Mouse (Mus musculus) CH12.LX (cell line): ENCODE data around the gene Ccn6. TPM values are rescaled to one million over a fixed set of nuclear protein-coding genes. Genes with fewer than 3 reads are reported as not detected.
A peak's percentile ranks its signal among the peaks of the same experiment; 100 is the strongest.

ENCODE experiments used
- DNase-seq: peaks from one replicate; pipeline ENCODE4 v3.0.0-alpha.2; 2013; ENCODE audit errors: extremely low read depth
- H3K27ac ChIP-seq: 2 replicates; pipeline ENCODE4 v1.5.1; 2012; ENCODE audit warnings: low read depth, mild to moderate bottlenecking, control low read depth, moderate library complexity; ENCODE audit not compliant: insufficient read depth
- H3K27me3 ChIP-seq: replicated peaks from 2 replicates; pipeline ENCODE3; 2012; ENCODE audit warnings: inconsistent platforms
- H3K36me3 ChIP-seq, 2 experiments: replicated peaks in 1 of 2; 2 replicates each; pipeline versions ENCODE3 to v1.6.1; 2012; ENCODE audit warnings: inconsistent platforms in 1 of 2, low read length in 1 of 2, mild to moderate bottlenecking in 1 of 2, mixed read lengths in 1 of 2, moderate library complexity in 1 of 2; ENCODE audit not compliant: control insufficient read depth in 1 of 2, insufficient read depth in 1 of 2
- H3K4me1 ChIP-seq, 2 experiments: 2 replicates each; pipeline ENCODE4 v1.6.1; 2012; ENCODE audit warnings: inconsistent platforms in 1 of 2, moderate library complexity in 1 of 2; ENCODE audit not compliant: insufficient read depth in 2 of 2, control insufficient read depth in 1 of 2
- H3K4me2 ChIP-seq: 2 replicates; pipeline ENCODE4 v1.6.1; 2012; ENCODE audit warnings: low read depth, mild to moderate bottlenecking, control low read depth; ENCODE audit not compliant: poor library complexity, insufficient read depth, severe bottlenecking
- H3K4me3 ChIP-seq, 3 experiments: fragments of 150-350 bp in 1 of 3; sonication (generic) in 1 of 3; replicated peaks in 1 of 3; 2 replicates each; pipeline versions ENCODE3 to v1.5.1; 2011 to 2012; ENCODE audit warnings: low read depth in 2 of 3, low read length in 2 of 3, mild to moderate bottlenecking in 2 of 3, moderate library complexity in 2 of 3, control low read depth in 1 of 3, improper control_type of control experiment in 1 of 3, inconsistent platforms in 1 of 3, mixed read lengths in 1 of 3; ENCODE audit not compliant: poor library complexity in 1 of 3
- H3K79me2 ChIP-seq: replicated peaks from 2 replicates; pipeline ENCODE4 v1.6.1; 2012; ENCODE audit warnings: mild to moderate bottlenecking, moderate library complexity; ENCODE audit not compliant: control insufficient read depth, poor library complexity, insufficient read depth, severe bottlenecking; ENCODE audit errors: extremely low read depth
- H3K9ac ChIP-seq: 2 replicates; pipeline ENCODE4 v1.6.1; 2012; ENCODE audit warnings: low read depth, mild to moderate bottlenecking, control low read depth, moderate library complexity; ENCODE audit not compliant: insufficient read depth
- H3K9me3 ChIP-seq: replicated peaks from 2 replicates; pipeline ENCODE3; 2012; ENCODE audit warnings: low read length, inconsistent platforms, mixed read lengths
- BHLHE40 ChIP-seq: IDR thresholded peaks from 2 replicates; pipeline ENCODE4 v1.6.1; 2011; ENCODE audit warnings: mild to moderate bottlenecking, low read depth, low read length, improper control_type of control experiment
- CHD1 ChIP-seq: IDR thresholded peaks from 2 replicates; pipeline ENCODE4 v1.6.1; 2012; ENCODE audit warnings: low read depth, low read length, improper control_type of control experiment, inconsistent platforms
- CHD2 ChIP-seq: IDR thresholded peaks from 2 replicates; pipeline ENCODE4 v1.6.1; 2011; ENCODE audit warnings: low read length, improper control_type of control experiment
- CTCF ChIP-seq, 2 experiments: IDR thresholded peaks in 1 of 2; conservative IDR thresholded peaks in 1 of 2; 2 replicates each; pipeline ENCODE4 v1.5.1; 2011 to 2012; ENCODE audit warnings: low read depth in 2 of 2, low read length in 2 of 2, improper control_type of control experiment in 1 of 2, inconsistent platforms in 1 of 2, mild to moderate bottlenecking in 1 of 2, moderate library complexity in 1 of 2
- E2F4 ChIP-seq: IDR thresholded peaks from 2 replicates; pipeline ENCODE4 v1.6.1; 2011; ENCODE audit warnings: low read depth, low read length, improper control_type of control experiment; ENCODE audit not compliant: insufficient replicate concordance
- ELF1 ChIP-seq: IDR thresholded peaks from 2 replicates; pipeline ENCODE4 v1.6.1; 2014; ENCODE audit warnings: low read depth, mild to moderate bottlenecking, inconsistent platforms, low read length, improper control_type of control experiment
- EP300 ChIP-seq: IDR thresholded peaks from 2 replicates; pipeline ENCODE4 v1.6.1; 2011; ENCODE audit warnings: low read length, improper control_type of control experiment
- ETS1 ChIP-seq: conservative IDR thresholded peaks from 2 replicates; pipeline ENCODE4 v1.6.1; 2012; ENCODE audit warnings: low read depth, mild to moderate bottlenecking, inconsistent platforms, low read length, improper control_type of control experiment, moderate library complexity
- GABPA ChIP-seq: IDR thresholded peaks from 2 replicates; pipeline ENCODE4 v1.6.1; 2012; ENCODE audit warnings: low read depth, low read length, improper control_type of control experiment, inconsistent platforms; ENCODE audit not compliant: insufficient replicate concordance
- HCFC1 ChIP-seq: IDR thresholded peaks from 2 replicates; pipeline ENCODE4 v1.6.1; 2012; ENCODE audit warnings: low read depth, mild to moderate bottlenecking, inconsistent platforms, low read length, improper control_type of control experiment
- IRF4 ChIP-seq: IDR thresholded peaks from 2 replicates; pipeline ENCODE4 v1.6.1; 2014; ENCODE audit warnings: low read depth, mild to moderate bottlenecking, inconsistent platforms, low read length, improper control_type of control experiment
- JUN ChIP-seq: IDR thresholded peaks from 2 replicates; pipeline ENCODE4 v1.6.1; 2011; ENCODE audit warnings: low read depth, mild to moderate bottlenecking, low read length, improper control_type of control experiment, moderate library complexity; ENCODE audit not compliant: insufficient read depth
- JUND ChIP-seq: conservative IDR thresholded peaks from 2 replicates; pipeline ENCODE4 v1.6.1; 2011; ENCODE audit warnings: low read depth, low read length, improper control_type of control experiment
- MAFK ChIP-seq: IDR thresholded peaks from 2 replicates; pipeline ENCODE4 v1.6.1; 2011; ENCODE audit warnings: low read length, improper control_type of control experiment; ENCODE audit not compliant: insufficient replicate concordance
- MAX ChIP-seq: IDR thresholded peaks from 2 replicates; pipeline ENCODE4 v1.6.1; 2011; ENCODE audit warnings: low read length, improper control_type of control experiment
- MEF2A ChIP-seq: IDR thresholded peaks from 2 replicates; pipeline ENCODE4 v1.6.1; 2014; ENCODE audit warnings: low read depth, mild to moderate bottlenecking, inconsistent platforms, low read length, improper control_type of control experiment, borderline replicate concordance
- MXI1 ChIP-seq: IDR thresholded peaks from 2 replicates; pipeline ENCODE4 v1.6.1; 2011; ENCODE audit warnings: mild to moderate bottlenecking, low read depth, low read length, improper control_type of control experiment
- MYC ChIP-seq: IDR thresholded peaks from 2 replicates; pipeline ENCODE4 v1.6.1; 2011; ENCODE audit warnings: low read depth, mild to moderate bottlenecking, improper control_type of control experiment, low read length
- NELFE ChIP-seq: IDR thresholded peaks from 2 replicates; pipeline ENCODE4 v1.6.1; 2011; ENCODE audit warnings: low read depth, low read length, improper control_type of control experiment
- NRF1 ChIP-seq: IDR thresholded peaks from 2 replicates; pipeline ENCODE4 v1.6.1; 2014; ENCODE audit warnings: low read depth, mild to moderate bottlenecking, inconsistent platforms, low read length, improper control_type of control experiment, moderate library complexity
- PAX5 ChIP-seq: IDR thresholded peaks from 2 replicates; pipeline ENCODE4 v1.6.1; 2012; ENCODE audit warnings: low read length, inconsistent platforms, mixed read lengths
- POLR2A ChIP-seq: IDR thresholded peaks from 2 replicates; pipeline ENCODE4 v1.6.1; 2011; ENCODE audit warnings: low read depth, mild to moderate bottlenecking, improper control_type of control experiment, low read length
- POLR2AphosphoS2 ChIP-seq: IDR thresholded peaks from 2 replicates; pipeline ENCODE4 v1.6.1; 2011; ENCODE audit warnings: low read depth, low read length, improper control_type of control experiment
- RAD21 ChIP-seq: IDR thresholded peaks from 2 replicates; pipeline ENCODE4 v1.6.1; 2011; ENCODE audit warnings: low read depth, mild to moderate bottlenecking, low read length, improper control_type of control experiment, moderate library complexity
- SIN3A ChIP-seq: IDR thresholded peaks from 2 replicates; pipeline ENCODE4 v1.6.1; 2012; ENCODE audit warnings: low read length, improper control_type of control experiment, inconsistent platforms
- SMC3 ChIP-seq: IDR thresholded peaks from 2 replicates; pipeline ENCODE4 v1.6.1; 2011; ENCODE audit warnings: low read depth, low read length, improper control_type of control experiment
- TBP ChIP-seq: conservative IDR thresholded peaks from 2 replicates; pipeline ENCODE4 v1.6.1; 2011; ENCODE audit warnings: low read depth, low read length, improper control_type of control experiment
- TCF12 ChIP-seq: IDR thresholded peaks from 2 replicates; pipeline ENCODE4 v1.6.1; 2014; ENCODE audit warnings: low read depth, mild to moderate bottlenecking, inconsistent platforms, low read length, improper control_type of control experiment
- UBTF ChIP-seq: IDR thresholded peaks from 2 replicates; pipeline ENCODE4 v1.6.1; 2012; ENCODE audit warnings: low read depth, mild to moderate bottlenecking, inconsistent platforms, low read length, improper control_type of control experiment, moderate library complexity
- USF1 ChIP-seq: IDR thresholded peaks from 2 replicates; pipeline ENCODE4 v1.6.1; 2014; ENCODE audit warnings: low read depth, mild to moderate bottlenecking, inconsistent platforms, low read length, improper control_type of control experiment
- USF2 ChIP-seq: conservative IDR thresholded peaks from 2 replicates; pipeline ENCODE4 v1.6.1; 2011; ENCODE audit warnings: low read depth, low read length, improper control_type of control experiment
- ZC3H11A ChIP-seq: IDR thresholded peaks from 2 replicates; pipeline ENCODE4 v1.6.1; 2012; ENCODE audit warnings: low read depth, mild to moderate bottlenecking, inconsistent platforms, low read length, improper control_type of control experiment
- ZKSCAN1 ChIP-seq: IDR thresholded peaks from 2 replicates; pipeline ENCODE4 v1.6.1; 2012; ENCODE audit warnings: low read depth, inconsistent platforms, low read length, improper control_type of control experiment, borderline replicate concordance
- ZMIZ1 ChIP-seq: IDR thresholded peaks from 2 replicates; pipeline ENCODE4 v1.6.1; 2012; ENCODE audit warnings: low read depth, mild to moderate bottlenecking, inconsistent platforms, low read length, improper control_type of control experiment
- ZNF384 ChIP-seq: IDR thresholded peaks from 2 replicates; pipeline ENCODE4 v1.6.1; 2012; ENCODE audit warnings: low read depth, low read length, improper control_type of control experiment, inconsistent platforms
- dilution Hi-C: fragments of 300-500 bp; cut with MboI; formaldehyde crosslinking; loops from 2 replicates; pipeline ENCODE4 v1.14.3; 2020; ENCODE audit warnings: low sequenced_read_pairs; ENCODE audit not compliant: extremely low pct_unique_long_range_greater_than_20kb, extremely low pct_ligation_motif_present
- in situ Hi-C: fragments of 300-500 bp; cut with MboI; formaldehyde crosslinking; loops from 3 replicates; pipeline ENCODE4 v1.14.3; 2019; ENCODE audit warnings: low sequenced_read_pairs, low pct_ligation_motif_present, low pct_unique_long_range_greater_than_20kb, mixed read lengths
- polyA plus RNA-seq: library from polyadenylated mRNA; unstranded; fragments of >175 nt; gene quantifications from 2 replicates; pipeline ENCODE4 v1.2.1, GENCODE M21; 2012; ENCODE audit warnings: low read depth; ENCODE audit not compliant: insufficient read length
- total RNA-seq, 2 experiments: library from RNA; depleted of rRNA; stranded (reverse); fragments of 300-350 nt in 1 of 2; fragments of >200 nt in 1 of 2; gene quantifications; 2 replicates each; pipeline ENCODE4 v1.2.3; 2012 to 2014

Gene Ccn6
- total and polyA plus RNA-seq, 3 experiments, result 0.33 TPM; not detected in 2

- Histone ChIP-seq H3K9ac (peak overlapping the region; percentile 79), H3K4me2 (peak overlapping the region; percentile 90), H3K4me1 (peaks cover 6 to 36% of the 10 kb centered on the region in 2 experiments; a peak in 3 of 4 replicates), H3K79me2 (no peaks in the 10 kb centered on the region), H3K9me3 (no peaks in the 10 kb centered on the region), H3K27ac (no peak overlapping the region), H3K36me3 (no peaks in the 10 kb centered on the region), H3K27me3 (no peaks in the 10 kb centered on the region)
- dilution Hi-C loops, result no loop called here
- TF ChIP-seq E2F4, result no peak
- TF ChIP-seq NELFE, result no peak
- no peak for TF ChIP-seq JUN
- no peak for TF ChIP-seq JUND
- peak; percentile 72 to 98 for TF ChIP-seq CTCF (conservative IDR thresholded peaks at IDR 0.05 in 1 of 2, IDR thresholded peaks at IDR 0.05 in 1 of 2; ENCODE audit: low read depth in 2 of 2, low read length in 2 of 2)
- 0 out of 2 replicates have a peak, but pooled peaks have one; percentile 19 for TF ChIP-seq ZC3H11A
- no peak; the same call in 1 of the 2 replicates for TF ChIP-seq SIN3A
- peak; percentile 45; the same call in 1 of the 2 replicates for TF ChIP-seq HCFC1
- no peak for TF ChIP-seq POLR2AphosphoS2
- no peak for TF ChIP-seq CHD2
- no peak for TF ChIP-seq MYC
- TF ChIP-seq EP300, result no peak
- TF ChIP-seq POLR2A, result peak; percentile 45
- no peak; the same call in 1 of the 2 replicates for TF ChIP-seq MAX
- TF ChIP-seq IRF4, result peak; percentile 57
- peak; percentile 86 for TF ChIP-seq ELF1
- no peak; the same call in 1 of the 2 replicates for TF ChIP-seq NRF1
- TF ChIP-seq ZNF384, result 0 out of 2 replicates have a peak, but pooled peaks have one; percentile 5
- no peak for TF ChIP-seq GABPA
- no peak for TF ChIP-seq ZKSCAN1
- TF ChIP-seq MEF2A, result peak; percentile 62
- no peak for TF ChIP-seq PAX5
- peak; percentile 93 for TF ChIP-seq RAD21
- TF ChIP-seq USF2, result no peak
- peak; percentile 42 for TF ChIP-seq MXI1
- no peak; the same call in 1 of the 2 replicates for TF ChIP-seq ETS1
- TF ChIP-seq TBP, result no peak
- peak; percentile 45; the same call in 1 of the 2 replicates for TF ChIP-seq TCF12
- no peak for TF ChIP-seq ZMIZ1
- TF ChIP-seq SMC3, result peak; percentile 87
- TF ChIP-seq USF1, result no peak
- TF ChIP-seq UBTF, result no peak
- no peak for TF ChIP-seq MAFK
- no peak for TF ChIP-seq CHD1
- TF ChIP-seq BHLHE40, result no peak
- TF ChIP-seq, all 38 proteins: peak for 12
- in situ Hi-C loops, result loop anchor here (10.0 kb wide), 1 partner anchor 64 kb away; no protein-coding TSS in a partner anchor
- H3K4me3 ChIP-seq, result peak overlapping the region; percentile 59 to 77 (median 73)
- DNase-seq, result peak; percentile 94
Measured at GRCm38 (mm10) chr10:39171134-39171533, 7.5 kb upstream of the Ccn6 start.
